Mouse (Mus musculus): Measurements from ENCODE around the gene Acacb. TPM values are rescaled to one million over a fixed set of nuclear protein-coding genes. Genes with fewer than 3 reads are reported as not detected.

Acacb gene
- polyA plus RNA-seq, 1 experiment from 2014 or later, result 0.54 TPM

- Histone ChIP-seq H3K27ac (ENCODE audit: low read length) (no peak overlapping the region), H3K4me2 (replicated peaks; ENCODE audit: low read depth, low read length) (no peak overlapping the region), H3K36me3 (ENCODE audit: insufficient read depth, low read length) (no peaks in the 10 kb centered on the region), H3K27me3 (replicated peaks; ENCODE audit: insufficient read depth, low read length) (no peaks in the 10 kb centered on the region), H3K9me3 (ENCODE audit: low read length) (no peaks in the 10 kb centered on the region), H3K4me1 (ENCODE audit: insufficient read depth, low read depth, low read length) (peaks cover under 1% of the 10 kb centered on the region; the same call in 1 of the 2 replicates), H3K4me3 (ENCODE audit: low read depth, low read length) (no peak overlapping the region), H3K9ac (replicated peaks; ENCODE audit: low read depth) (no peak overlapping the region)
- ATAC-seq (no peak), DNase-seq (ENCODE audit: low spot score) (no peak)
- 78% methylated on average over 8 of the region's 8 CpGs for WGBS
- no peak for TF ChIP-seq CTCF (IDR thresholded peaks at IDR 0.05)
- TF ChIP-seq EP300 (IDR thresholded peaks at IDR 0.05), result no peak
Measured at GRCm38 (mm10) chr5:114264791-114265190, 118.5 kb downstream of the Acacb start.

- WGBS, result 19% methylated on average over 7 of the region's 7 CpGs
- Histone ChIP-seq H3K9ac (replicated peaks; ENCODE audit: low read depth) (no peak overlapping the region), H3K36me3 (ENCODE audit: insufficient read depth, low read length) (no peaks in the 10 kb centered on the region), H3K4me1 (ENCODE audit: insufficient read depth, low read depth, low read length) (peaks cover 9% of the 10 kb centered on the region; the same call in 1 of the 2 replicates), H3K27me3 (replicated peaks; ENCODE audit: insufficient read depth, low read length) (peaks cover 21% of the 10 kb centered on the region), H3K9me3 (ENCODE audit: low read length) (no peaks in the 10 kb centered on the region), H3K4me2 (replicated peaks; ENCODE audit: low read depth, low read length) (no peak overlapping the region), H3K4me3 (ENCODE audit: low read depth, low read length) (no peak overlapping the region), H3K27ac (ENCODE audit: low read length) (no peak overlapping the region)
- peak; percentile 55 for ATAC-seq
- TF ChIP-seq EP300 (IDR thresholded peaks at IDR 0.05), result no peak
- no peak for TF ChIP-seq CTCF (IDR thresholded peaks at IDR 0.05)
- peak; percentile 57 for DNase-seq (ENCODE audit: low spot score)
Measured at GRCm38 (mm10) chr5:114268646-114269045, 122.3 kb downstream of the Acacb start.

- ATAC-seq (no peak), DNase-seq (ENCODE audit: low spot score) (no peak)
- Histone ChIP-seq H3K9me3 (ENCODE audit: low read length) (no peaks in the 10 kb centered on the region), H3K9ac (replicated peaks; ENCODE audit: low read depth) (no peak overlapping the region), H3K4me1 (ENCODE audit: insufficient read depth, low read depth, low read length) (peaks cover 11% of the 10 kb centered on the region; the same call in 1 of the 2 replicates), H3K36me3 (ENCODE audit: insufficient read depth, low read length) (no peaks in the 10 kb centered on the region), H3K4me3 (ENCODE audit: low read depth, low read length) (no peak overlapping the region), H3K27me3 (replicated peaks; ENCODE audit: insufficient read depth, low read length) (peaks cover 30% of the 10 kb centered on the region), H3K4me2 (replicated peaks; ENCODE audit: low read depth, low read length) (no peak overlapping the region), H3K27ac (ENCODE audit: low read length) (no peak overlapping the region)
- 54% methylated on average over 6 of the region's 7 CpGs for WGBS
- no peak for TF ChIP-seq EP300 (IDR thresholded peaks at IDR 0.05)
- TF ChIP-seq CTCF (IDR thresholded peaks at IDR 0.05), result no peak
Measured at GRCm38 (mm10) chr5:114269499-114269898, 123.2 kb downstream of the Acacb start.

GRCm38 (mm10) chr5:114269984-114270383, 123.6 kb downstream of the Acacb start:
- ATAC-seq (peak; percentile 27), DNase-seq (ENCODE audit: low spot score) (peak; percentile 10)
- H3K27ac ChIP-seq (ENCODE audit: low read length), result no peak overlapping the region
- no peak for TF ChIP-seq CTCF (IDR thresholded peaks at IDR 0.05)
- TF ChIP-seq EP300 (IDR thresholded peaks at IDR 0.05), result no peak
- H3K4me1 ChIP-seq (ENCODE audit: insufficient read depth, low read depth, low read length), result peaks cover 11% of the 10 kb centered on the region; the same call in 1 of the 2 replicates
- H3K36me3 ChIP-seq (ENCODE audit: insufficient read depth, low read length), result no peaks in the 10 kb centered on the region
- H3K9me3 ChIP-seq (ENCODE audit: low read length), result no peaks in the 10 kb centered on the region
- no peak overlapping the region for H3K9ac ChIP-seq (replicated peaks; ENCODE audit: low read depth)
- no peak overlapping the region for H3K4me2 ChIP-seq (replicated peaks; ENCODE audit: low read depth, low read length)
- WGBS, result 13% methylated on average over 12 of the region's 12 CpGs
- H3K27me3 ChIP-seq (replicated peaks; ENCODE audit: insufficient read depth, low read length), result peaks cover 34% of the 10 kb centered on the region
- H3K4me3 ChIP-seq (ENCODE audit: low read depth, low read length), result no peak overlapping the region

- Histone ChIP-seq H3K4me2 (replicated peaks; ENCODE audit: low read depth, low read length) (peak within 1 kb of the TSS; percentile 38), H3K27me3 (replicated peaks; ENCODE audit: insufficient read depth, low read length) (peaks cover 47% of the 10 kb centered on the region), H3K4me3 (ENCODE audit: low read depth, low read length) (peak within 1 kb of the TSS; percentile 14; the same call in 1 of the 2 replicates), H3K4me1 (ENCODE audit: insufficient read depth, low read depth, low read length) (peaks cover 11% of the 10 kb centered on the region; the same call in 1 of the 2 replicates), H3K9ac (replicated peaks; ENCODE audit: low read depth) (no peak within 1 kb of the TSS), H3K9me3 (ENCODE audit: low read length) (no peaks in the 10 kb centered on the region), H3K36me3 (ENCODE audit: insufficient read depth, low read length) (no peaks in the 10 kb centered on the region), H3K27ac (ENCODE audit: low read length) (no peak within 1 kb of the TSS)
- DNase-seq (ENCODE audit: low spot score) (no peak), ATAC-seq (0 out of 2 replicates have a peak, but pooled peaks have one; percentile 27)
- no peak for TF ChIP-seq EP300 (IDR thresholded peaks at IDR 0.05)
- no peak for TF ChIP-seq CTCF (IDR thresholded peaks at IDR 0.05)
- under 1% methylated on average over 35 of the region's 56 CpGs for WGBS
Measured at GRCm38 (mm10) chr5:114273693-114274402, 127.5 kb downstream of the Acacb start, which contains the start of gene Foxn4. Gene Foxn4 (minus strand): TSS chr5:114273807.

- H3K9me3 ChIP-seq (ENCODE audit: low read length), result no peaks in the 10 kb centered on the region
- ATAC-seq (no peak), DNase-seq (ENCODE audit: low spot score) (no peak)
- H3K27me3 ChIP-seq (replicated peaks; ENCODE audit: insufficient read depth, low read length), result peaks cover 47% of the 10 kb centered on the region
- H3K36me3 ChIP-seq (ENCODE audit: insufficient read depth, low read length), result no peaks in the 10 kb centered on the region
- no peak overlapping the region for H3K4me3 ChIP-seq (ENCODE audit: low read depth, low read length)
- no peak overlapping the region for H3K9ac ChIP-seq (replicated peaks; ENCODE audit: low read depth)
- H3K4me2 ChIP-seq (replicated peaks; ENCODE audit: low read depth, low read length), result no peak overlapping the region
- TF ChIP-seq CTCF (IDR thresholded peaks at IDR 0.05) (no peak), EP300 (IDR thresholded peaks at IDR 0.05) (no peak)
- H3K27ac ChIP-seq (ENCODE audit: low read length), result no peak overlapping the region
- peaks cover 6% of the 10 kb centered on the region; the same call in 1 of the 2 replicates for H3K4me1 ChIP-seq (ENCODE audit: insufficient read depth, low read depth, low read length)
- WGBS, result 23% methylated on average over 8 of the region's 8 CpGs
Measured at GRCm38 (mm10) chr5:114275339-114275738, 129.0 kb downstream of the Acacb start.
